Mouse (Mus musculus): ENCODE data around the gene Slc12a5.

Slc12a5 gene

GRCm38 (mm10) chr2:164947506-164947905 is 13.1 kb upstream of the Slc12a5 start:
- peak; percentile 70 for DNase-seq (ENCODE audit: low read depth)

DNA sequence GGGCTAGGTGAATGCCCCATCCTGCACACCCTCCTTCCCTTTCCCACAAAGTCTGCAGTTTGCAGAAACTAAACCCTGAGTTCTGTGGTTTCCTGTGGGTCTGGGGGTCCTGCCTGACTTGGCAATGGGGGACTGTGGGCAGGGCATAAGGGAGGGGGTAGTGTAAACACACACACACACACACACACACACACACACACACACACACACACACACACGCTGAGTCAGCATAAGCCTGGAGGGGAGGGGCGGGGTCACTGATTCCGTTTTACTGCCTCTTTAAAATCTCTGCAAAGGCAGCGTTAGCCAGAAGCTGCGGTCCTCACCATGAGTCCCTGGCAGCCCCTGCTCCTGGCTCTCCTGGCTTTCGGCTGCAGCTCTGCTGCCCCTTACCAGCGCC is 12.7 kb upstream of the Slc12a5 start:
- peak; percentile 79 for DNase-seq (ENCODE audit: low read depth)

DNA sequence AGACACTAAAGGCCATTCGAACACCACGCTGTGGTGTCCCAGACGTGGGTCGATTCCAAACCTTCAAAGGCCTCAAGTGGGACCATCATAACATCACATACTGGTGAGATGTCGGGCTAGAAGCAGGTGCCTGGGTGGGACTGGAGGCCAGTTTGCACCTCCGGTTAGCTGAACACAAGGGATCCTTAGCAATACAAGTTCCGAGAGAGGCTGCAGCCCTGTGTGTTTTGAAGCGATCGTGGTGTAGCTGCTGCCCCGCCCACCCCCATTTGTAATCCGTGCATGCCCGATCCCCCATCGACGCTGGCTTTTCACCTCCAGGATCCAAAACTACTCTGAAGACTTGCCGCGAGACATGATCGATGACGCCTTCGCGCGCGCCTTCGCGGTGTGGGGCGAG is 11.6 kb upstream of the Slc12a5 start:
- DNase-seq (ENCODE audit: low read depth): no peak

GRCm38 (mm10) chr2:164950501-164950900 is 10.1 kb upstream of the Slc12a5 start:
- DNase-seq (ENCODE audit: low read depth): no peak

DNA sequence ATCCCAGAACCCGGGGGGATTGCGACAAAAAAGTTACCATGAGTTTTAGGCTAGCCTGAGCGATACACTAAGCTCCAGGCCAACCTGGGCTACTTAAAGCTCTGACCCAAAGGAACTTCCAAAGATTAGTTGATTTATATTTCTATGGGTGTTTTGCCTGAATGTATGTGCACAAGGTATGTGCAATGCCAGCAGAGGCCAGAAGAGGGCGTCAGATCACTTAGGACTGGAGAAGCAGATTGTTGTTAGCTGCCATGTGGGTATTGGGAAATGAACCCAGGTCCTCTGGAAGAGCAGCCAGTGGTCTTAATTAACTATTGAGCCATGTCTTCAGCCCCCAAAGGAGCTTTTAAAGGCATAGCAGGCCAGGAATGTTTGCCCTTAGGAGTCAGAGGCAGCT is 8.9 kb upstream of the Slc12a5 start:
- no peak for DNase-seq (ENCODE audit: low read depth)

- no peak for DNase-seq (ENCODE audit: low read depth)
Measured at GRCm38 (mm10) chr2:164952448-164952847, 8.2 kb upstream of the Slc12a5 start.

- peak; percentile 55 for DNase-seq (ENCODE audit: low read depth)
Measured at GRCm38 (mm10) chr2:164953224-164953623, 7.4 kb upstream of the Slc12a5 start.

DNA sequence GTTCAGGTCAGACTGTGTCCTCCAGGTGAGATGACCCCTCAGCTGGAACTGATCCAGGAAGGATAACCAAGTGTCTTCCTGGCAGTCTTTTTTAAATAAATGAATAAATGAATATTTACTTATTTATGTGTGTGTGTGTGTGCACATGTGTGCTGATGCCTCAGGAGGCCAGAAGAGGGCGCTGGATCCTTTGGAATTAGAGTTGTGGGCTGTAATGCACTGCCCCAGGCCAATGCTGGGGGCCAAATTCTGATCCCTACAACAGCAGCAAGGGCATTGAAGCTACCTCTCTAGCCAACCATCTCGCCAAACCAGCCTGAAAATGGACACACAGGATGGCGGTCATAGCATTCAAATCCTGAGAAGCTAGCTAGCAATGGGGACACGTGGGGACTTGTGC is 4.9 kb upstream of the Slc12a5 start:
- no peak for DNase-seq (ENCODE audit: low read depth)

DNA sequence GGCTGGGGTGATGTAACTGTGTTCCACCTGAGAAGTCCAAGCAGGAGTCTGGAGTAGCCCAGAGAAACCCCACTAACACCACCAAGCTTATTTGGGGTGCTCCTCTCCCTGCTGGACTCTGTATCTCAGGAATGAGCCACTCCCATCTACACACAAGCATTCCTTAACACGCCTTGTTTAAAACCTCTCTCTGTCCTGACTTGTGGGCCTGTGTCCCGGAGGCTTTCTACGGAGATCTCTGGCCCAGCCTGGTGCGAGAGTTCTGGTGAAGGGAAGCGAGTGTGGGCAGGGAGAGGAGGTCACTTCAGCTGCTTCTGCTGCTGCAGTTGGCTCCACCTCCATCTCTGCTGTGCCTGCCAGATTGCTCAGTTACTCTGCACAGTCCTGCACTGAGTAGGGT is 4.4 kb upstream of the Slc12a5 start:
- no peak for DNase-seq (ENCODE audit: low read depth)

DNA sequence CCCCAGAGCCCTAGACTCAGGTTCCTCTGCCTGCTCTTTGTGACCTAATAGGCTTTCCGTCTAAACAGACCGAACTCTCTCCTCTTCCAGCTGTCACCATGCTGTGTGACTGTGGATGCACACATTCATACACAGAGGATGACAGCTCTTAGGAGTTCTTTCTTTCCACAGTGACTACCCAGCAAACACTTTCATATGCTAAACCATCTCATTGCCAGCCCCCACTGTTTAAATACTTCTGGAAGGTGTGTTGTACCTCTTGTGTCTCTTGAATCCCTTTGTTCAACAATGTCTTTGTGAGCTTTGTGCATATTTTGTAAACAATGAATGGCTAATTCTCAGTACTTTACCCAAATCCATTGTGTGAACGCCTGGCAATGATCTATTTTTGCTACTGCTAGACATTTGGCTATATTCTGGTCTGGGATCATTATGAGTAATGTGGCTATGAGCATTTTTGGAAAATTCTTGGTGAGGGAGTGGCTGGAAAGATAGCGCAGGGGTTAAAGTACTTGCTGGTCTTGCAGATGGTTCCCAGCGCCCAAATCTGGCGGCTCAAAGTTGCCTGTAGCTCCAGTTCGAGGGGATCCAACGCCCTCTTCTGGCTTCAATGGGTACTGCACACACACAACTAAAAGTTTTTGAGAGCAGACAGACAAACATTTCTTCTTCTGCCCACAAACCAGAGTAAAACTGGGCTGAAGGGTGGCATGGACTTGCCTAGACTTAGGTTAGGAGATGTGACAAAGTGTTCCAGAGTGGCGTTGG is 2.9 kb upstream of the Slc12a5 start:
- DNase-seq (ENCODE audit: low read depth): no peak

DNA sequence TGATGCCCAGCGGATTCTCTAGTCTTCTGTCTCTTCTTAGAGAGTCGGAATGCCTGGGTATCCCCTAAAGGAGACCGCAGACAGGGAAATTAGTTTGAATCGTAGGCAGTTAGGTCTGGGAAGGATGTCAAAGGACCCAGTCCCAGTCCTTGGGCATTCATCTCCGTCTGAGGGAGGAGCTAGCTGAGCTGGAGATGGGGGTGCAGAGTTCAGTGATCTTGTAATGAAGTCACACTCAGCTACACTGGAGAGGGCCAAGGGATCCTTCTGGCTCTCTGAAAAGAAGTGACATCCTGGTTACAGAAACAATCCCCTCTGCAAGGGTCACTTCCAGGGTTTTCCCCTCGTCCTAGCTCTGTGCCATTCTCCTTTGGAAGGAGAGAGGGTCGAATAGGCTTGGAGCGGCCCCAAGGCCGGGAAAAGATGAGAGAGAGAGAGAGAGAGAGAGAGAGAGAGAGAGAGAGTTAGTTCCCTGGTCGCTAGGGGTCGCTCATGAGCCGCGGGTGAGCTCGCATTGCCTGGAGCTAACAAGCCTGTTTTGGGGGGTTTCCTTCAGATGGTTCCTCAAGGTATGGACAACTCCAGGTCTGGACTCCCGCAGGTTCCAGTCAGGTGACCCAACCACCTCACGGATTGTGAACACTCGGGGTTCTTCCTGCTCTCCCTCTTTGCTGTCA is 1.0 kb downstream of the Slc12a5 start:
- DNase-seq (ENCODE audit: low read depth): peak; percentile 80

- no peak for DNase-seq (ENCODE audit: low read depth)
Measured at GRCm38 (mm10) chr2:164962183-164962580, 1.6 kb downstream of the Slc12a5 start.

DNA sequence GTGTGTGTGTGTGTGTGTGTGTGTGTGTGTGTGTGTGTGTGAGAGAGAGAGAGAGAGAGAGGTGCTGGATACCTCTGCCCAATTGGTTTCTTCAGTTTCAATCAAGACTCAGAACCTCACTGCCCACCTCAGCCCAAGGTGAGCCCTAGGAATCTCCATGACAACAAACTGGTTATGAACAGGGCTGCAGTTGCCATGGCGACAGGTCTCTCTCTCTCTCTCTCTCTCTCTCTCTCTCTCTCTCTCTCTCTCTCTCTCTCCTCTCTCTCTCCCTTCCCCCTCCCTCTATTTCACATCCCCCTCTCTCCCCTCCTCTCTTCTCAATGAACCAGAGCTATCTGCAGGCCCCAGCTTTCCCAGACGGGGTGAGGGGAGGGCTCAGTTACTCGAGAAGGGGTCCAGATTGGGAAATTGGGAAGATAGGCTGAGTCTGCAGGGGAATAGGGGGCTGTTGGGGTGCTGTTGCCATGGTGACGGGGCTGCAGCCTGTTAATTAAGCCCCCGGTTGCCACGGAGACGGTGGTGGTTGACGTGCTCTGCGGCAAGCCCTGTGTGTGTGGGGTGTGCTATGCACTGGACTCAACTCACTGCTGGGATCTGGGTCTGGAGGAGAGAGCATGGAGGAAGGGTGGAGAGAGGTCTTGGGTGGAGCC is 3.8 kb downstream of the Slc12a5 start:
- no peak for DNase-seq (ENCODE audit: low read depth)

DNA sequence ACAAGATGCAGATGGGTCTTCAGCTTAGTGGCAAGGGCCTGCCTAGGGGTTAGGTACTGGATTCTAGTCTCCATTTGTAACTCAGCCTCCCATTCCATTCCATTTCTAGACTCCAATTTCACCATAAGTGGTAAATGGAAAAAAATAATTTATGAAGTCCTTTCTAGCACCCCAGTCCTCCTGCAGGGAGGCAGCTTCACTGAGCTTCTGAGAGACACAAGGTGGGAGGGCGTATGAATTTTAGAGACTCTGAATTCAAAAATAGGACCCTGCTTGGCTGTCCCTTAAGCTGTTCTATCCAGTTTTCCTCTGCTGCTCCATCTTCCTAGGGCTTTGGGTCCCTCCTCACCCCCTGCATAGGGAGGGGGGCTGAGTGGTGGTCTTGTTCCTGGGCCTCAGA is 4.4 kb downstream of the Slc12a5 start:
- no peak for DNase-seq (ENCODE audit: low read depth)

GRCm38 (mm10) chr2:164966381-164966780 is 5.8 kb downstream of the Slc12a5 start:
- DNase-seq (ENCODE audit: low read depth): peak; percentile 80

DNA sequence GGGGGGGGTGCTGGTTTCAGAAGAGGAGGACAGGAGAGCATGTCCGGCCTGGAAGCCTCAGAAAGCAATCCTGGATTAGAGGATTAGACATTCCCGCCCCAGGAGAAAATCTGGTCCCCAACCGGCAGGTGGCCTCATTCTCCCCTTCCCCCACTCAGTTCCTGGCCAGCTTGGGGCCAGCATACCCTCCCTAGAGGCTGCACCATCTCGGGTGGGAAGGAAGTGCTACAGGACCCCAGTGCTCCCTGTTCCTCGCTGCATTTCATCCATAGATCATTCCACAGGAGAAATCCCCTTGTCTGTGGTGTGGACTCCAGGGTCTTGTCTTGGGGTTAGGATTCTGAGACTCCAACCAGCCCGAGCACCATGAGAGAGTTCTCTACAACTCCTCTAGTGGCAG is 6.6 kb downstream of the Slc12a5 start:
- no peak for DNase-seq (ENCODE audit: low read depth)

DNA sequence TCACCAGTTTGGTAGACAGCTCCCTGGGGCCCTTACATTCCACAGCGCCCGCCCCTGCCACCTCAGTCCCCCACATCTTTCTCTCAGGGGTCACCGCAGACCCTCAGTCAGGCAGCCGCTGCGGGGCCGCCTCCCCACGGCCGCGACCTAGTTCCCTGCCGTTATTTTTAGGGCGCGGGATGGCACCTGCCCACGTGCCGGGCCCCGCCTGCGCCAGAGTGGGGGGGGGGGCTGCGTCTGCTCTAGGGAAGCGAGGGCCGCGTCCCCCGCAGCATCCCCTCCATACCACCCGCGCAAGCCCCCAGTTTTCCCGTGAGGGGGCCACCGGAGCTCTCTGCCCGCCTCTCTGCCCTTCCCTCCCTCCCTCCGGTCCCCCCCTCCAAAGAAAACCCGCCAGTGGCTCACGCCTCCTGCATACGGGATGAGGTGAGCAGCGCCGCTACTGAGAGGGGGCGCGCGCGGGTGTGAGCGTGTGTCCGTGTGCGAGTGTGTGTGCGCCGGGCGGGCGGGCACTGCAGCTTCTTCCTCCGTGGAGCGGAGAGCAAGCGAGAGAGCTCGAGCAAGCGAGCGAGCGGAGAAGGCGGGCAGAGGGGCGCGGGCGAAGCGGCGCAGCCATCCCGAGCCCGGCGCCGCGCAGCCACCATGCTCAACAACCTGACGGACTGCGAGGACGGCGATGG is 7.3 kb downstream of the Slc12a5 start:
- DNase-seq (ENCODE audit: low read depth): no peak

DNA sequence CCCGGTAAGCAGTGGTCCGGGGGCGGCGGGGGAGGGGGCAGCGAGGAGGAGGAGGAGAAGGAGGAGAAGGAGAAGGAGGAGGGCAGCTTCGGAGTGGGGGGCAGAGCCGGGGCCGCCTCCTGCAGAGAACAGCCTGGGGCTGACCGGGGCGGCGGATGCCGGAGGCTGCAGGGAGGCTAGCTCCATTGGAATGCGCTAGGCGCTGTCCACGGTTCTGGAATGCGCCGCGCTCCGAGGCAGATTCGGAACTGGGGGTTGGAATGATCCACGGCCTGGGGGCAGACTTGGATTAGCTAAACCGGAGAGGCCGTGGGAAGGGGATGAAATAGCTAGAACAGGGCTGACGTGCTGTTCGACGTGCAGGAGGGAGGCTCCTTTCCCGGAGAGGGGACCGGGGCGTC is 7.8 kb downstream of the Slc12a5 start:
- DNase-seq (ENCODE audit: low read depth): peak; percentile 79

- DNase-seq (ENCODE audit: low read depth): no peak
Measured at GRCm38 (mm10) chr2:164969348-164969781, 8.8 kb downstream of the Slc12a5 start.

DNA sequence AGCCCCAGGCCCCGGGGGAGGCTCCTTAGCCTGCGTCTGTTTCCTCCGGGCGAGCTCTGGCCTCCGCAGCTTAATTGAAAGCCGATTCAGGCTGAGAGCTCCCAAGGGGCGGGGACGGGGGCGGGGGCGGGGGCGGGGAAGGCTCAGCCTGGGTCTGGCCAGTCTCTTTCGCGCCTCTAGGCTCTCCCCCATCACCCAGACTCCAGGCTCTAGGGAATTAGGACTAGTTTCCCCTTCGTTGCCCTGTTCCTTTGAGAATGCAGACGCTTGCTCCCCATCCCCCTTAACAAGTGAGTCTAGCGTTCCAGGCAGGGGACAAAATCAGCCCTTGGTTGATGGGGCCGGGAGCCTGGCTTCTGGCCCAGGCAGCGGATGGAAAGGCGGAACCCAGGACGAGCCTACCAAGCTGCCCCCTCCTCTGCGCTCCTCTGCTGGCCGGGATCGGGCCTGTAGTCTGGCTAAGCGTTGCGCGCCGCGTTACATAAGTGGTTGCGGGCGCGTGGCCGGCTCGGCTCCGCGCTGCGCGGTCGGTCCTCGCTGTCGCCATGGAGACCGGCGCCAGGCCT is 10.1 kb downstream of the Slc12a5 start:
- no peak for DNase-seq (ENCODE audit: low read depth)

DNA sequence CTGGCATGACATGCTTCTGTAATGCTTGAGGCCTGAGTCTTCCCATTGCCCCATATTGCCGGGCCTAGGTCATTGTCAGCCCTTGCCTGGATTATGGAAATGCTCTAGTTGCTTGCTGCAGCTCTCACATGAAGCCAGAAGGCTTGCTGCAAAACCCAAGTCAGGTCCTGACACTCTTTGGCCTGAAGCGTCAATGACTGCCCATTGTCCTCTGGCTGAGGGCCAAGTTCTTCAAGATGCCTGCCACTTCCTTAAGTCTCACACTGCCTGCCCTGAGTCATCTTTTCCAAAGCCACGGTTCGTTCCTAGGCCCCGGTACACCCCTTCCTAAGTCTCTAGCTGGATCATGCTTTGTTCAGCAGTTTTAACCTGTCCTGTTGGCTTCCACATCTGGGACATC is 12.0 kb downstream of the Slc12a5 start:
- DNase-seq (ENCODE audit: low read depth): peak; percentile 71

DNA sequence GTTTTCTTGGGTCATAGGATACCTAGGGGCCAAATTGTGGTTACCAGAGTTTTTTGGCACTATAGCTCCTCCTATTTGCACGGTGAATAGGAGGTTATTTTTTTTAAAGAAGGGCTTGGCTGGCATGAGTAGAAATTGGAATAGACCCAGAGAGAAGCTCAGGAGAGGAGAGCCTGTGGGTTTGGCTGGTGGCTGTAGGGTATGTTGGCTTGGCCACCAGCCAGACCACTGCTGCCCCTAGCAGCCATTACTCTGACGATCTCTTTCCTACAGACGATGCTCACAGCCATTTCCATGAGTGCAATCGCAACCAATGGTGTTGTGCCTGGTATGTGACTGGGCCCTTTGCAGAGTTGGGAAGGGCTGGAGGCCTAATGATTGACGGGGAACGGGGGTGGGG is 15.0 kb downstream of the Slc12a5 start:
- DNase-seq (ENCODE audit: low read depth): peak; percentile 36
